Mouse (Mus musculus) MEL (cell line): ENCODE measurements around the gene Tbc1d9. TPM values are rescaled to one million over a fixed set of nuclear protein-coding genes. Genes with fewer than 3 reads are reported as not detected.

Experiments
- DNase-seq: peaks from one replicate; pipeline ENCODE4 v3.0.0; 2011; ENCODE audit warnings: low read depth, low spot score
- H3K27ac ChIP-seq: 2 replicates; pipeline ENCODE4 v1.5.1; 2012; ENCODE audit warnings: low read depth, mild to moderate bottlenecking, control low read depth, low read length, moderate library complexity; ENCODE audit not compliant: control insufficient read depth
- H3K27me3 ChIP-seq, 2 experiments: fragments of 150-350 bp in 1 of 2; sonication (generic) in 1 of 2; 2 replicates each; pipeline ENCODE4 v1.6.1; 2012; ENCODE audit warnings: low read length in 2 of 2, mild to moderate bottlenecking in 2 of 2, improper control_type of control experiment in 1 of 2, moderate library complexity in 1 of 2; ENCODE audit not compliant: insufficient read depth in 2 of 2, control insufficient read depth in 1 of 2
- H3K36me3 ChIP-seq, 2 experiments: 2 replicates each; pipeline ENCODE4 v1.6.1; 2012 to 2014; ENCODE audit warnings: low read length in 2 of 2, improper control_type of control experiment in 1 of 2, inconsistent platforms in 1 of 2, mild to moderate bottlenecking in 1 of 2; ENCODE audit not compliant: insufficient read depth in 2 of 2, control insufficient read depth in 1 of 2
- H3K4me1 ChIP-seq, 2 experiments: fragments of 150-350 bp in 1 of 2; sonication (generic) in 1 of 2; 2 replicates each; pipeline ENCODE4 v1.6.1; 2012; ENCODE audit warnings: low read length in 2 of 2, improper control_type of control experiment in 1 of 2, mild to moderate bottlenecking in 1 of 2; ENCODE audit not compliant: insufficient read depth in 2 of 2, control insufficient read depth in 1 of 2
- H3K4me3 ChIP-seq, 2 experiments: fragments of 150-350 bp in 1 of 2; sonication (generic) in 1 of 2; 2 replicates each; pipeline ENCODE4 v1.5.1; 2012; ENCODE audit warnings: low read depth in 2 of 2, low read length in 2 of 2, mild to moderate bottlenecking in 2 of 2, moderate library complexity in 2 of 2, control low read depth in 1 of 2, improper control_type of control experiment in 1 of 2; ENCODE audit not compliant: control insufficient read depth in 1 of 2, insufficient read depth in 1 of 2
- H3K79me2 ChIP-seq: 2 replicates; pipeline ENCODE4 v1.6.1; 2012; ENCODE audit warnings: mild to moderate bottlenecking, low read length, moderate library complexity; ENCODE audit not compliant: control insufficient read depth, poor library complexity, insufficient read depth
- H3K9ac ChIP-seq: 2 replicates; pipeline ENCODE4 v1.6.1; 2012; ENCODE audit warnings: low read depth, mild to moderate bottlenecking, control low read depth, low read length, moderate library complexity; ENCODE audit not compliant: control insufficient read depth, poor library complexity, severe bottlenecking
- H3K9me3 ChIP-seq: fragments of 150-350 bp; sonication (generic); replicated peaks from 2 replicates; pipeline ENCODE4 v1.6.1; 2012; ENCODE audit warnings: mild to moderate bottlenecking, low read length, improper control_type of control experiment, moderate library complexity; ENCODE audit not compliant: insufficient read depth
- BHLHE40 ChIP-seq: IDR thresholded peaks from 2 replicates; pipeline ENCODE4 v1.6.1; 2012; ENCODE audit warnings: low read depth, mild to moderate bottlenecking, inconsistent platforms, low read length, improper control_type of control experiment, borderline replicate concordance
- CHD2 ChIP-seq: IDR thresholded peaks from 2 replicates; pipeline ENCODE4 v1.6.1; 2011; ENCODE audit warnings: low read length, improper control_type of control experiment
- CTCF ChIP-seq, 3 experiments: IDR thresholded peaks in 2 of 3; conservative IDR thresholded peaks in 1 of 3; 2 replicates each; pipeline ENCODE4 v1.5.1; 2011 to 2012; ENCODE audit warnings: low read length in 3 of 3, low read depth in 2 of 3, mild to moderate bottlenecking in 2 of 3, improper control_type of control experiment in 1 of 3, inconsistent platforms in 1 of 3, mixed read lengths in 1 of 3, moderate library complexity in 1 of 3; ENCODE audit not compliant: control insufficient read depth in 1 of 3, insufficient read depth in 1 of 3, poor library complexity in 1 of 3, severe bottlenecking in 1 of 3
- E2F4 ChIP-seq: IDR thresholded peaks from 2 replicates; pipeline ENCODE4 v1.6.1; 2011; ENCODE audit warnings: low read depth, low read length, improper control_type of control experiment, borderline replicate concordance
- ELF1 ChIP-seq: IDR thresholded peaks from 2 replicates; pipeline ENCODE4 v1.6.1; 2014; ENCODE audit warnings: low read depth, mild to moderate bottlenecking, inconsistent platforms, low read length, improper control_type of control experiment, moderate library complexity
- GABPA ChIP-seq: IDR thresholded peaks from 2 replicates; pipeline ENCODE4 v1.6.1; 2012; ENCODE audit warnings: low read depth, mild to moderate bottlenecking, inconsistent platforms, low read length, improper control_type of control experiment, moderate library complexity
- GATA1 ChIP-seq: IDR thresholded peaks from 2 replicates; pipeline ENCODE4 v1.6.1; 2011; ENCODE audit warnings: low read depth, low read length, improper control_type of control experiment
- JUND ChIP-seq: IDR thresholded peaks from 2 replicates; pipeline ENCODE4 v1.6.1; 2011; ENCODE audit warnings: low read depth, mild to moderate bottlenecking, improper control_type of control experiment, low read length
- KAT2A ChIP-seq: conservative IDR thresholded peaks from 2 replicates; pipeline ENCODE4 v1.6.1; 2012; ENCODE audit warnings: low read depth, low read length, improper control_type of control experiment, inconsistent platforms
- MAFK ChIP-seq: IDR thresholded peaks from 2 replicates; pipeline ENCODE4 v1.6.1; 2011; ENCODE audit warnings: low read depth, mild to moderate bottlenecking, low read length, improper control_type of control experiment, borderline replicate concordance
- MAZ ChIP-seq: IDR thresholded peaks from 2 replicates; pipeline ENCODE4 v1.6.1; 2012; ENCODE audit warnings: low read depth, mild to moderate bottlenecking, inconsistent platforms, low read length, improper control_type of control experiment
- MEF2A ChIP-seq: IDR thresholded peaks from 2 replicates; pipeline ENCODE4 v1.6.1; 2014; ENCODE audit warnings: low read depth, mild to moderate bottlenecking, inconsistent platforms, low read length, improper control_type of control experiment; ENCODE audit not compliant: poor library complexity, insufficient replicate concordance, severe bottlenecking; ENCODE audit errors: extremely low read depth
- MXI1 ChIP-seq: IDR thresholded peaks from 2 replicates; pipeline ENCODE4 v1.6.1; 2011; ENCODE audit warnings: mild to moderate bottlenecking, low read depth, low read length, improper control_type of control experiment
- MYB ChIP-seq: IDR thresholded peaks from 2 replicates; pipeline ENCODE4 v1.6.1; 2011; ENCODE audit warnings: mild to moderate bottlenecking, low read depth, low read length, improper control_type of control experiment
- MYC ChIP-seq: IDR thresholded peaks from 2 replicates; pipeline ENCODE4 v1.6.1; 2011; ENCODE audit warnings: low read depth, mild to moderate bottlenecking, low read length, improper control_type of control experiment, moderate library complexity
- NELFE ChIP-seq: IDR thresholded peaks from 2 replicates; pipeline ENCODE4 v1.6.1; 2011; ENCODE audit warnings: low read depth, low read length, improper control_type of control experiment
- POLR2A ChIP-seq, 2 experiments: IDR thresholded peaks; 2 replicates each; pipeline ENCODE4 v1.6.1; 2011 to 2012; ENCODE audit warnings: low read length in 2 of 2, mild to moderate bottlenecking in 2 of 2, control low read depth in 1 of 2, improper control_type of control experiment in 1 of 2, low read depth in 1 of 2, moderate library complexity in 1 of 2; ENCODE audit not compliant: control insufficient read depth in 1 of 2, insufficient read depth in 1 of 2, poor library complexity in 1 of 2
- POLR2AphosphoS2 ChIP-seq: IDR thresholded peaks from 2 replicates; pipeline ENCODE4 v1.6.1; 2011; ENCODE audit warnings: low read length, improper control_type of control experiment
- RAD21 ChIP-seq: IDR thresholded peaks from 2 replicates; pipeline ENCODE4 v1.6.1; 2011; ENCODE audit warnings: mild to moderate bottlenecking, low read depth, low read length, improper control_type of control experiment
- RCOR1 ChIP-seq: IDR thresholded peaks from 2 replicates; pipeline ENCODE4 v1.6.1; 2012; ENCODE audit warnings: low read depth, mild to moderate bottlenecking, inconsistent platforms, low read length, improper control_type of control experiment
- SIN3A ChIP-seq: IDR thresholded peaks from 2 replicates; pipeline ENCODE4 v1.6.1; 2012; ENCODE audit warnings: low read length, improper control_type of control experiment, inconsistent platforms
- SMC3 ChIP-seq: IDR thresholded peaks from 2 replicates; pipeline ENCODE4 v1.6.1; 2011; ENCODE audit warnings: low read depth, low read length, improper control_type of control experiment
- TCF12 ChIP-seq: IDR thresholded peaks from 2 replicates; pipeline ENCODE4 v1.6.1; 2014; ENCODE audit warnings: low read depth, mild to moderate bottlenecking, inconsistent platforms, low read length, improper control_type of control experiment, moderate library complexity
- UBTF ChIP-seq: IDR thresholded peaks from 2 replicates; pipeline ENCODE4 v1.6.1; 2012; ENCODE audit warnings: low read depth, mild to moderate bottlenecking, inconsistent platforms, low read length, improper control_type of control experiment, moderate library complexity, borderline replicate concordance; ENCODE audit not compliant: insufficient read depth
- USF1 ChIP-seq: IDR thresholded peaks from 2 replicates; pipeline ENCODE4 v1.6.1; 2014; ENCODE audit warnings: low read depth, mild to moderate bottlenecking, inconsistent platforms, low read length, improper control_type of control experiment, moderate library complexity
- USF2 ChIP-seq, 2 experiments: IDR thresholded peaks; 2 replicates each; pipeline ENCODE4 v1.6.1; 2011 to 2012; ENCODE audit warnings: improper control_type of control experiment in 2 of 2, low read length in 2 of 2, borderline replicate concordance in 1 of 2, inconsistent platforms in 1 of 2, low read depth in 1 of 2, mild to moderate bottlenecking in 1 of 2; ENCODE audit not compliant: insufficient read depth in 1 of 2
- ZC3H11A ChIP-seq: IDR thresholded peaks from 2 replicates; pipeline ENCODE4 v1.6.1; 2012; ENCODE audit warnings: low read depth, mild to moderate bottlenecking, inconsistent platforms, low read length, improper control_type of control experiment
- ZKSCAN1 ChIP-seq: IDR thresholded peaks from 2 replicates; pipeline ENCODE4 v1.6.1; 2012; ENCODE audit warnings: low read depth, mild to moderate bottlenecking, inconsistent platforms, low read length, improper control_type of control experiment, moderate library complexity
- ZMIZ1 ChIP-seq: IDR thresholded peaks from 2 replicates; pipeline ENCODE4 v1.6.1; 2012; ENCODE audit warnings: low read depth, mild to moderate bottlenecking, inconsistent platforms, low read length, improper control_type of control experiment, moderate library complexity
- ZNF384 ChIP-seq: IDR thresholded peaks from 2 replicates; pipeline ENCODE4 v1.6.1; 2012; ENCODE audit warnings: low read depth, mild to moderate bottlenecking, inconsistent platforms, low read length, improper control_type of control experiment
- polyA plus RNA-seq, 2 experiments: library from polyadenylated mRNA; stranded (reverse) in 1 of 2; unstranded in 1 of 2; fragments of >175 nt in 1 of 2; fragments of >200 nt in 1 of 2; gene quantifications; 2 replicates each; pipeline versions ENCODE4 v1.2.1 to v1.2.4; 2012; ENCODE audit warnings: low replicate concordance in 2 of 2, low read depth in 1 of 2; ENCODE audit not compliant: insufficient read length in 2 of 2, insufficient read depth in 1 of 2, missing spikeins in 1 of 2
- total RNA-seq: library from RNA; depleted of rRNA; stranded (reverse); fragments of 300-350 nt; gene quantifications from 2 replicates; pipeline ENCODE4 v1.2.3, GENCODE M21; 2012

Tbc1d9 gene
- total and polyA plus RNA-seq, 3 experiments = not detected

- no peak for TF ChIP-seq RCOR1
- no peak for TF ChIP-seq POLR2A (IDR thresholded peaks at IDR 0.05; ENCODE audit: control insufficient read depth in 1 of 2, insufficient read depth in 1 of 2, low read depth in 1 of 2, low read length in 2 of 2, poor library complexity in 1 of 2)
- TF ChIP-seq, all 39 proteins: peak for 0
These were observed 52.0 kb downstream of the Tbc1d9 start (continued) for GRCm38 (mm10) chr8:83217196-83217595.

GRCm38 (mm10) chr8:83217891-83218290 lies 52.7 kb downstream of the Tbc1d9 start:
- Histone ChIP-seq H3K79me2 (no peaks in the 10 kb centered on the region), H3K27me3 (no peaks in the 10 kb centered on the region), H3K27ac (no peak overlapping the region), H3K36me3 (peaks cover 0 to 5% of the 10 kb centered on the region in 2 experiments; a peak in 2 of 4 replicates), H3K9me3 (no peaks in the 10 kb centered on the region), H3K4me3 (no peak overlapping the region), H3K9ac (no peak overlapping the region), H3K4me1 (peaks cover 0 to 8% of the 10 kb centered on the region in 2 experiments; a peak in 2 of 4 replicates)
- DNase-seq = no peak
- TF ChIP-seq POLR2AphosphoS2 (no peak), SMC3 (no peak)

GRCm38 (mm10) chr8:83219392-83219791 lies 54.2 kb downstream of the Tbc1d9 start:
- no peaks in the 10 kb centered on the region for H3K79me2 ChIP-seq
- no peak for DNase-seq
- no peak overlapping the region for H3K9ac ChIP-seq

GRCm38 (mm10) chr8:83220746-83221145 lies 55.6 kb downstream of the Tbc1d9 start:
- H3K4me3 ChIP-seq = no peak overlapping the region
- no peak overlapping the region for H3K9ac ChIP-seq
- no peaks in the 10 kb centered on the region for H3K79me2 ChIP-seq
- peaks cover 0 to under 1% of the 10 kb centered on the region in 2 experiments; a peak in 1 of 4 replicates for H3K4me1 ChIP-seq
- no peaks in the 10 kb centered on the region for H3K27me3 ChIP-seq
- H3K9me3 ChIP-seq = no peaks in the 10 kb centered on the region
- no peak overlapping the region for H3K27ac ChIP-seq
- DNase-seq = no peak
- peaks cover 0 to under 1% of the 10 kb centered on the region in 2 experiments; a peak in 1 of 4 replicates for H3K36me3 ChIP-seq
- TF ChIP-seq MYB (no peak), ZKSCAN1 (no peak), MYC (no peak), CTCF (IDR thresholded peaks at IDR 0.05 in 2 of 3, conservative IDR thresholded peaks at IDR 0.05 in 1 of 3; ENCODE audit: control insufficient read depth in 1 of 3, insufficient read depth in 1 of 3, low read depth in 2 of 3, low read length in 3 of 3, poor library complexity in 1 of 3, severe bottlenecking in 1 of 3) (no peak), UBTF (no peak), ZMIZ1 (no peak), TCF12 (no peak), MAZ (no peak), USF2 (IDR thresholded peaks at IDR 0.05; ENCODE audit: borderline replicate concordance in 1 of 2, insufficient read depth in 1 of 2, low read depth in 1 of 2, low read length in 2 of 2) (no peak), GABPA (no peak), ELF1 (no peak), KAT2A (no peak), CHD2 (no peak), SMC3 (no peak), E2F4 (no peak)

More at GRCm38 (mm10) chr8:83219392-83219791, 54.2 kb downstream of the Tbc1d9 start:
- Histone ChIP-seq H3K4me3 (no peak overlapping the region), H3K27me3 (no peaks in the 10 kb centered on the region), H3K36me3 (peaks cover 0 to 5% of the 10 kb centered on the region in 2 experiments; a peak in 2 of 4 replicates), H3K9me3 (no peaks in the 10 kb centered on the region)
- no peak for TF ChIP-seq MEF2A
- TF ChIP-seq NELFE = no peak
- TF ChIP-seq ZC3H11A = no peak
- TF ChIP-seq MYB = no peak
- TF ChIP-seq MAZ = no peak
- no peak for TF ChIP-seq ZKSCAN1
- TF ChIP-seq USF1 = no peak
- TF ChIP-seq GABPA = no peak
- no peak for TF ChIP-seq RAD21
- TF ChIP-seq TCF12 = no peak
- no peak for TF ChIP-seq SIN3A
- TF ChIP-seq GATA1 = no peak
- TF ChIP-seq ZNF384 = no peak
- no peak for TF ChIP-seq MAFK
- TF ChIP-seq MXI1 = no peak
- no peak for TF ChIP-seq JUND
- no peak for TF ChIP-seq BHLHE40
- TF ChIP-seq, all 39 proteins: peak for 0
- H3K4me1 ChIP-seq = peaks cover 0 to 8% of the 10 kb centered on the region in 2 experiments; a peak in 2 of 4 replicates
- no peak overlapping the region for H3K27ac ChIP-seq
